Mouse (Mus musculus) hindbrain, embryonic 11.5 days (tissue): Measurements from ENCODE around the gene Trim38. TPM values are rescaled to one million over a fixed set of nuclear protein-coding genes. Genes with fewer than 3 reads are reported as not detected.
A peak's percentile ranks its signal among the peaks of the same experiment; 100 is the strongest.
"Not testable (repeated sequence)": the region's sequence is repeated elsewhere in the genome, so short reads cannot be mapped to it uniquely, and the experiment has no call there.

Source experiments
- ATAC-seq: fragments of 200-750 bp; cut with Nextera tagmentation; 2 replicates; pipeline ENCODE4 v1.8.0; 2017; ENCODE audit warnings: mild to moderate bottlenecking, moderate TSS enrichment, moderate library complexity; ENCODE audit not compliant: low FRiP score
- DNase-seq: peaks from one replicate; pipeline ENCODE4 v3.0.0-alpha.2; 2015; ENCODE audit warnings: low spot score
- H3K27ac ChIP-seq: fragments of 300-500 bp; sonication (generic); 2 replicates; pipeline ENCODE4 v1.5.1; 2014; ENCODE audit warnings: mild to moderate bottlenecking, low read depth, low read length
- H3K27me3 ChIP-seq: fragments of 300-500 bp; sonication (generic); 2 replicates; pipeline ENCODE4 v1.6.1; 2014; ENCODE audit warnings: mild to moderate bottlenecking, low read length, moderate library complexity, mixed read lengths; ENCODE audit not compliant: control insufficient read depth, insufficient read depth
- H3K36me3 ChIP-seq: fragments of 300-500 bp; sonication (generic); 2 replicates; pipeline ENCODE4 v1.6.1; 2014; ENCODE audit warnings: mild to moderate bottlenecking, low read length, moderate library complexity, mixed read lengths; ENCODE audit not compliant: control insufficient read depth, insufficient read depth
- H3K4me1 ChIP-seq: fragments of 300-500 bp; sonication (generic); replicated peaks from 2 replicates; pipeline ENCODE4 v1.6.1; 2014; ENCODE audit warnings: low read length, mixed read lengths; ENCODE audit not compliant: control insufficient read depth, insufficient read depth
- H3K4me2 ChIP-seq: fragments of 300-500 bp; sonication (generic); replicated peaks from 2 replicates; pipeline ENCODE4 v1.6.1; 2014; ENCODE audit warnings: mild to moderate bottlenecking, low read depth, low read length
- H3K4me3 ChIP-seq: fragments of 300-500 bp; sonication (generic); 2 replicates; pipeline ENCODE4 v1.5.1; 2014; ENCODE audit warnings: low read depth, low read length
- H3K9ac ChIP-seq: fragments of 300-500 bp; sonication (generic); 2 replicates; pipeline ENCODE4 v1.6.1; 2014; ENCODE audit warnings: low read depth, low read length
- H3K9me3 ChIP-seq: fragments of 300-500 bp; sonication (generic); 2 replicates; pipeline ENCODE4 v1.6.1; 2016; ENCODE audit warnings: low read length; ENCODE audit not compliant: control insufficient read depth
- WGBS: fragments of 180-500 bp; shearing (Covaris S2); extraction: QIAGEN DNeasy Blood & Tissue Kit; methylation state at CpG from one replicate; pipeline ENCODE4 v1.1.7; 2014; 5-methylcytosine and 5-hydroxymethylcytosine counted together
- polyA plus RNA-seq: library from polyadenylated mRNA; unstranded; fragments of >200 nt; fragmentation: Nextera tagmentation; extraction: Ambion mirVana; gene quantifications from 2 replicates; pipeline ENCODE4 v1.2.1, GENCODE M21; 2014

Trim38 gene
- polyA plus RNA-seq, 1 experiment from 2014 or later: not detected

- no peak overlapping the region for H3K27ac ChIP-seq
- ATAC-seq (no peak), DNase-seq (no peak)
- no peak overlapping the region for H3K4me2 ChIP-seq
- H3K27me3 ChIP-seq: no peaks in the 10 kb centered on the region
- H3K4me3 ChIP-seq: no peak overlapping the region
- H3K9me3 ChIP-seq: no peaks in the 10 kb centered on the region
- peaks cover 5% of the 10 kb centered on the region; the same call in 1 of the 2 replicates for H3K4me1 ChIP-seq
- H3K36me3 ChIP-seq: no peaks in the 10 kb centered on the region
- 63% methylated on average over 3 of the region's 3 CpGs for WGBS
- H3K9ac ChIP-seq: no peak overlapping the region
Measured at GRCm38 (mm10) chr13:23757921-23758320, 11.8 kb upstream of the Trim38 start.

GRCm38 (mm10) chr13:23759251-23759771, 10.4 kb upstream of the Trim38 start:
- ATAC-seq (no peak), DNase-seq (no peak)
- Histone ChIP-seq H3K27ac (no peak overlapping the region), H3K4me3 (no peak overlapping the region), H3K9me3 (no peaks in the 10 kb centered on the region), H3K27me3 (no peaks in the 10 kb centered on the region), H3K36me3 (no peaks in the 10 kb centered on the region), H3K4me1 (peaks cover 7% of the 10 kb centered on the region; the same call in 1 of the 2 replicates), H3K4me2 (no peak overlapping the region), H3K9ac (no peak overlapping the region)
- 69% methylated on average over 3 of the region's 3 CpGs for WGBS

GRCm38 (mm10) chr13:23759916-23760239, 9.8 kb upstream of the Trim38 start:
- Histone ChIP-seq H3K9me3 (no peaks in the 10 kb centered on the region), H3K4me3 (peak overlapping the region; percentile 13), H3K4me1 (peaks cover 8% of the 10 kb centered on the region; the same call in 1 of the 2 replicates), H3K27me3 (no peaks in the 10 kb centered on the region), H3K27ac (peak overlapping the region; percentile 83), H3K36me3 (no peaks in the 10 kb centered on the region), H3K9ac (no peak overlapping the region), H3K4me2 (peak overlapping the region; percentile 46)
- 72% methylated on average over 1 of the region's 1 CpGs for WGBS
- ATAC-seq (no peak), DNase-seq (no peak)

- peak; percentile 20; the same call in 1 of the 2 replicates for ATAC-seq
- H3K4me1 ChIP-seq: peaks cover 8% of the 10 kb centered on the region; the same call in 1 of the 2 replicates
- no peaks in the 10 kb centered on the region for H3K9me3 ChIP-seq
- no peaks in the 10 kb centered on the region for H3K27me3 ChIP-seq
- peak; percentile 50 for DNase-seq
- WGBS: 2% methylated on average over 20 of the region's 27 CpGs
- peak overlapping the region; percentile 34; the same call in 1 of the 2 replicates for H3K9ac ChIP-seq
- peak overlapping the region; percentile 83 for H3K27ac ChIP-seq
- H3K36me3 ChIP-seq: no peaks in the 10 kb centered on the region
- H3K4me2 ChIP-seq: peak overlapping the region; percentile 46
- peak overlapping the region; percentile 35 for H3K4me3 ChIP-seq
Measured at GRCm38 (mm10) chr13:23760240-23760971, 9.3 kb upstream of the Trim38 start.

GRCm38 (mm10) chr13:23760972-23761864, 8.5 kb upstream of the Trim38 start, which contains the start of gene Hist1h4a:
Gene Hist1h4a, minus strand, starts transcription at chr13:23761230.
- H3K27me3 ChIP-seq: no peaks in the 10 kb centered on the region
- H3K9ac ChIP-seq: peak within 1 kb of the TSS; percentile 34; the same call in 1 of the 2 replicates
- ATAC-seq: peak; percentile 77
- H3K4me3 ChIP-seq: peak within 1 kb of the TSS; percentile 35
- H3K36me3 ChIP-seq: no peaks in the 10 kb centered on the region
- H3K4me2 ChIP-seq: peak within 1 kb of the TSS; percentile 46
- DNase-seq: peak; percentile 98
- H3K9me3 ChIP-seq: no peaks in the 10 kb centered on the region
- peaks cover 8% of the 10 kb centered on the region; the same call in 1 of the 2 replicates for H3K4me1 ChIP-seq
- peak within 1 kb of the TSS; percentile 83 for H3K27ac ChIP-seq
- under 1% methylated on average over 61 of the region's 72 CpGs for WGBS

GRCm38 (mm10) chr13:23761871-23762821, 7.6 kb upstream of the Trim38 start, which contains the start of gene Hist1h3a:
Gene Hist1h3a, minus strand, starts transcription at chr13:23762386.
- ATAC-seq (peak; percentile 67), DNase-seq (peak; percentile 66)
- Histone ChIP-seq H3K4me3 (peak within 1 kb of the TSS; percentile 57), H3K27ac (peak within 1 kb of the TSS; percentile 83), H3K4me2 (peak within 1 kb of the TSS; percentile 89), H3K9ac (peak within 1 kb of the TSS; percentile 45; the same call in 1 of the 2 replicates)
- H3K27me3 ChIP-seq, H3K9me3 ChIP-seq, H3K4me1 ChIP-seq, H3K36me3 ChIP-seq: not testable (repeated sequence)
- under 1% methylated on average over 25 of the region's 52 CpGs for WGBS

- Histone ChIP-seq H3K4me1 (peaks cover 5% of the 10 kb centered on the region; the same call in 1 of the 2 replicates), H3K9me3 (no peaks in the 10 kb centered on the region), H3K36me3 (no peaks in the 10 kb centered on the region), H3K9ac (peak overlapping the region; percentile 45; the same call in 1 of the 2 replicates), H3K27me3 (no peaks in the 10 kb centered on the region), H3K27ac (peak overlapping the region; percentile 83), H3K4me3 (peak overlapping the region; percentile 57), H3K4me2 (peak overlapping the region; percentile 89)
- WGBS: under 1% methylated on average over 10 of the region's 10 CpGs
- DNase-seq (no peak), ATAC-seq (no peak)
Measured at GRCm38 (mm10) chr13:23763242-23763585, 6.5 kb upstream of the Trim38 start.
